Mouse (Mus musculus): ENCODE results near the gene Slc30a2.
"Not testable (repeated sequence)": the region's sequence is repeated elsewhere in the genome, so short reads cannot be mapped to it uniquely, and the experiment has no call there.

Slc30a2 gene

DNA sequence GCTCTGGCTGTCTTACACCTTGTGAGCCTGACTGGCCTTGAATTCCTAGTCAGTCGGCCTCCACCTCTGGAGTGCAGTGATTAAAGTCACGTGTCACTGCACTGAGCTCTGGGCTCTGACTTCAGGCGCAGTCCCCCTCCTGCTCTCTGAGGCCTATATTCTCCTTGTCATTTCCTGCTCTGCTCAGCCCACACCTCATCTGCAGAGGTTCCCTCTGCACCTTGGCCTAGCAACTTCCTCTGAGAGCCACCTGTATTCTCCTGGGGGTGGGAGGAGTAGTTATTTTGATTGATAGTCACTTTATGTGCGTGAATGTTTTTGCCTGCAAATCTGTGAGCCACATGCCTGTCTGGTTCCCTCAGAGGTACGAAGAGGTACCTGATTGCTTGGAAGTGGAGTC is 18.2 kb downstream of the Slc30a2 start:
- DNase-seq, result no peak

DNA sequence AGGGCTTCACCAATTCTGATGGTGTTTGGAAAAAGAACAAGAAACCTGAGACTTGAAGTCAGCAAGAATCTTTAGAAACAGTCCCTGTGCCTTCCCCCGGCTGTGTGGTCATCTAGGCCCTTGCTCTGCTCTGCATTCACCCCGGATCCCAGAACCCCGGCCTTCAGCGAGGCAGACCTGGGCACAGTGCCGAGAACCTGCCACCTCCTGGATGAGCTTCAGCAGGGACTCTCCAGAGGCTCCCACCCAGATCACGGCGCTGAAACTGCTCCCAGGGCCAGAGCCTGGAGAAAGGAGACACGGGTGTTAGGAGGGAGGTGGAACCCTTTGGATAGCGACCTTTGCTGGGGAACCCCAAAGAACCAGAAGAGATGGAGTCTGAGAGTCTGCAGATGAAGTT is 19.1 kb downstream of the Slc30a2 start:
- no peak for DNase-seq

DNA sequence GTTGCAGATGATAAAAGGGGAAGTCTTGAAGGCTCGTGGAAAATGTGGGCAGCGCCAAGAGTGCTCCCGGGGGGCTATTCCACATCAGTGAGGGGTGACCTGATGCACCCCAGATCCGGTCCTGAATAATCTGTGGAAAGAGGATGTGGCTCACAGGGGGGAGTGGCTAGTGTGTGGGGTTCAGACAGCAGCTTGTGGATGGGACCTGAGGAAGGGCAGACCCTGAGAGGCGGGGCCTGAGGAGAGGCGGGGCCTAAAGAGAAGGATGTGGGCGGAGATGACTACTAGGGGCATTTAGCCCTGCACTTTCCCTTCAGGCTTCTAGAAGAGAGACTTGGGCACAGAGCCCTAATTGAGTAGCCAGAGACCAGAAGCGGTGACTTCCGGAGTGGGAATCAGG is 19.6 kb downstream of the Slc30a2 start:
- no peak for DNase-seq

GRCm38 (mm10) chr4:134365280-134365679 is 22.3 kb downstream of the Slc30a2 start:
- no peak for DNase-seq

- DNase-seq, result peak; percentile 56
These were observed 27.8 kb downstream of the Slc30a2 start for GRCm38 (mm10) chr4:134370649-134371221.

DNA sequence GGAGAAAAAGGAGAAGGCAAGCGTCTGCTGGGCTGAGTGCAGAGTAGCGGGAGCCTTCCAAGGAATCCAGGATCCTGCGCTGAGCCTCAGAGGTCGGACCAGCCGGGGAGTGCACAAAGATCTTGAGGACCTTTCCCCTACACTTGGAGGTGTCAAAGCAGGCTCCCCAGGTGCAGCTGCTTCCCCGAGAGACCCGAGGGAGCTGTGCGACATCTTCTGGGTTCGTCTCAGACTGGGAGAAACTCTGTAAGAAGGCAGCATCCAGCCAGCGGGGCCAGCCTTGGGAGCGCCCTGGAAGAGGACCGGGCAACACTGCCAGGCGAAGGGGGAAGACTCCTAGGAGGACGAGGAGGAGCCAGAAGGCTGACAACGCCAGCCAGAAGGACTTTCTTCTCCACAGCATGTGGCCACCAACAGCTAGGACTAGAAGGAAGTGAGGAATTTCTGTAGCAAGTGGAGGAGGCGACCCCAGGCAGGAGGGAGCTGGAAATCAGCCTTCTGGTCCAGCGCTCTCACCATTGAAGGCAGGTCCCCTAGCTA is 28.4 kb downstream of the Slc30a2 start:
- DNase-seq, result no peak

GRCm38 (mm10) chr4:134372294-134372747 is 29.3 kb downstream of the Slc30a2 start:
- DNase-seq, result peak; percentile 88

- no peak for DNase-seq
These were observed 30.3 kb downstream of the Slc30a2 start for GRCm38 (mm10) chr4:134373295-134373694.

GRCm38 (mm10) chr4:134374306-134374705 is 31.3 kb downstream of the Slc30a2 start:
- no peak for DNase-seq

- DNase-seq, result no peak
These were observed 35.2 kb downstream of the Slc30a2 start for GRCm38 (mm10) chr4:134378089-134378615.

DNA sequence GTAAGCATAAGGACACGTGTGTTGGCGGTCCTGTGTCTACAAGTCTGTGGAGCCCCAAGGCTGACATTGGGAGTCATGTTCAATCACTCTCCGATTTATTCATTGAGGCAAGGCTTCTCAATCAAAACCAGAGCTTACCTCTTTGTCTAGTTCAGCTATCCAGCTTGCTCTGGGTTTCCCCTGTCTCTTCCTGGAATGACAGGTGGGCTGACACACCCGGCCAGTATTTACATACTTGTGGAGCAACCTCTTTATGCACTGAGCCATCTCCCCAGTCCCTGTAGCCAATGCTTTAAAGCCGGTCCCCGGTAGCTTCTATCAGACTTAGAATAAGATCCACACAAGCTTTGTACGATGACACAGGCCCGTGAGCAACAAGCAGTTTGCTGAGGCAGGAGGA is 36.5 kb downstream of the Slc30a2 start:
- no peak for DNase-seq

DNA sequence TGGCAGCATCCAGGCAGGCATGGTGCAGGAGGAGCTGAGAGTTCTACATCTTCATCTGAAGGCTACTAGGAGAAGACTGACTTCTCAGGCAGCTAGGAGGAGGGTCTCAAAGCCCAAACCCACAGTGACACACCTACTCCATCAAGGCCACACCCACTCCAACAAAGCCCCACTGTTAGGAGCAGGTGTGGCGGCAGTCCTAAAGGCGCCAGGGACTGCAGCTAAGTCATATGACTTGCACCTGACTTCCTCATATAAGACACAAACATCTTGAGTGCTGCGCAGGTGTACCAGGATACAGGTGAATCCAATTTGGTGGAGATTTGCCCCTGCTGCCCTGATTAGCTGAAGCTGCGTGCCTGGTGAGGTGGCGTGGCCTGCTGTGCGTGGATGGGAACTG is 40.8 kb downstream of the Slc30a2 start, which contains the start of gene Extl1:
Extl1 (minus strand) TSS at position 101 of the 400 bp plus-strand sequence.
- DNase-seq, result not testable (repeated sequence)

- no peak for DNase-seq
These were observed 44.3 kb downstream of the Slc30a2 start for GRCm38 (mm10) chr4:134387268-134387667.

DNA sequence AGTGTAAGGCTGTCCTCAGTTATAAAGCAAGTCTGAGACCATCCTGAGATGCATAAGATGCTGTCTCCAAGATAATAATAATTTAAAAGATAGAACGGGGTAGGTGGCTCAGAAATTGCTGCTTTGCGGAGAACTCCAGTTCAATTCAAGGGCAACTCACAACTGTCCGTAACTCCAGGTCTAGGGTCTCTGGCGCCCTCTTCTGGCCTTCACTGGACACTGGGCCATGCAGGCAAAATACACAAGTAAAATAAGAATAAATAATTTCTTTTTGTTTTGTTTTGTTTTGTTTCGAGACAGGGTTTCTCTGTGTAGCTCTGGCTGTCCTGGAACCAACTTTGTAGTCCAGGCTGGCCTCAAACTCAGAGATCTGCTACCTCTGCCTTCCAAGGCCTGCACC is 45.4 kb downstream of the Slc30a2 start:
- DNase-seq, result peak; percentile 62

DNA sequence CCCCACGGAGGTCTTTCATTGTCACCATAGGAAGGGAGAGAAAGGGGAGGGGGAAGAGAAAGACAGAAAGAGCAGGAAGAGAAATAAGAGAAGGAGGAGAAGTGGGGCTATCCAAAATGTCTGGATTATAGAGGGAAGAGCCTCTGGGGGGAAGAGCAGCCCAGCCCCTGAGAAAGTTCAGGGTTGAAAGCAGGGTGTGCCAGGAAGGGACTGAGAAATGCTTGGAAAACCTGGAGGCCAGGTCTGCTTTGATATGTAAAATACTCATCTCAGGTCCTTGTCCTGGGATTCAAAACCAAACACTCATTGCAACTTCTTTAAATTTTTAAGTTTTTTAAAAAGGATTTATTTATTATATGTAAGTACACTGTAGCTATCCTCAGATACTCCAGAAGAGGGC is 48.7 kb downstream of the Slc30a2 start:
- no peak for DNase-seq

DNA sequence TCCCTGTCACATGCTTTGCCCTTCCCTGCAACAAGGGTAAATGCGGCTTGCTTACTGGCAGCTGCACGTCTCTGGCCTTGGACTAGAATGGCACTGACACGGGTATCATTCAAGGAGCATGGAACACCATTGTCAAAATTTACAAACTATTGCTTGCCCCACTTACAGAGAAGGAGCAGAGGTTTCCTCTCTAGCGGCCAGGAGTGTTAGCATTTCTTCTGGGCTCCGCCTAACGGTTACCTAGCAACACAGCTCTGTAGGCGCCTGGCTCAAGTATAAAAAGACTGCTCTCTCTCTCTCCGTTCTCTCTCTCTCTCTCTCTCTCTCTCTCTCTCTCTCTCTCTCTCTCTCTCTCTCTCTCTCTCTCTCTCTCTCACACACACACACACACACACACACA is 49.6 kb downstream of the Slc30a2 start:
- DNase-seq, result no peak

DNA sequence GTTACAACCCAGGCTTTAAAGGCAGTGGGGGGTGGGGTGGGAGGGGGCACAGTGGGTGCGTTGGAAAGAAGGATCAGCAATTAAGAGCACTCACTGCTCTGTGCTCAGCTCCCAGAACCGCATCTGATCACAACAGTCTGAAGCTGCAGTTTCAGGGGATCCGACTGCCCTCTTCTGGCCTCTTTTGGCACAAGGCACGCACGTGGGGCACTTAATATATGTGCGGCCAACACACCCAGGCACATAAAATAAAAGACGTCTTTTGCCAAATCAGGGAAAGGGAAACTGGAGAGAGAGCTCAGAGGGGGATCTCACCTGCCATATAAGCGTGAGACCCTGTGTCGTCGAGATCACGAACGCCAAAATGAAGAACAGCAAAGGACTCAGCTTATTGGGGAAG is 50.0 kb downstream of the Slc30a2 start:
- no peak for DNase-seq

- peak; percentile 65 for DNase-seq
These were observed 52.2 kb downstream of the Slc30a2 start for GRCm38 (mm10) chr4:134395142-134395541.

GRCm38 (mm10) chr4:134395977-134396825 is 53.2 kb downstream of the Slc30a2 start, which contains the start of gene Pafah2:
Gene Pafah2 (plus strand): TSS chr4:134396320.
- peak; percentile 98 for DNase-seq

- peak; percentile 76 for DNase-seq
These were observed 54.1 kb downstream of the Slc30a2 start for GRCm38 (mm10) chr4:134397121-134397520.

DNA sequence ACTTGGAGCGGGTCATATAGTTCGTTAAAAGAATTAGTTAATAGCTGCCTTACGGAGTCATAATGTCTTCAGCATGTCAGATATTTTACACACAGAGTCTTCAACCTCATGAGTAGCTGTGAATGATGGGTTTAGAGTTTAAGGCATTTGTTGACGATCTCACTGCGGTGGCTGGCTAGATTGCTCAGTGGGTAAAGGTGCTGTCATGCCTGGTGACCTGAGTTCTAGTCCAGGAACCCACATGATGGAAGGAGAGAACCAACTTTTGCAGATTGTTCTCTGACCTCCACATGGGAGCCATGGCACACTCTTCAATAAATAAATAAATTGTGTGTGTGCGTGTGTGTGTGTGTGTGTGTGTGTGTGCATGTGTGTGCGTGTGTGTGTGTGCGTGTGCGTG is 54.8 kb downstream of the Slc30a2 start:
- no peak for DNase-seq

- DNase-seq, result no peak
These were observed 57.2 kb downstream of the Slc30a2 start for GRCm38 (mm10) chr4:134400206-134400605.

DNA sequence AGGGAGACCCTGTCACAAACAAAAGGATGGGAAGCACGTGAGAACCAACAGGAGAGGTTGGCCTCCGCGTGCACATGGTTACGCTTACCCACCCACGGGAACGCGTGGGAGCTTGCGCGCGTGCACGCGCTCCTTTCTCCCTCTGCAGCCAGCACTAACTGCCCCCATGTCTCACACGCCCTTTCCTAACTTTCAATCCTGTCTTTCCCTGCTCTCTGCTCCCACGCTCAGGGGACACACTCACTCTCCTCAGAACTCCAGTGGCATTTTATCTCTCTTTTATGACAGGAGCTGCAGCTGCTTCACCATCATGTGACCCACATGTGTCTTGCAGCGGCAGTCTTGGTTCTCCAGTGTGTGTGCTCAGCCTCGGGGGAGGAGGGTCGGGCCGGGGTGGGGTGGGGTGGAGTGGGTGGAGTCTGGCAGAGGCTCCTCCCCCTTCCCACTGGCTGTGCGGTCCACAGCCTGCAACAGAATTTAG is 58.2 kb downstream of the Slc30a2 start:
- no peak for DNase-seq
